Mouse (Mus musculus): Measurements from ENCODE around the gene Neu3.

- TF ChIP-seq CTCF (IDR thresholded peaks at IDR 0.05; ENCODE audit: low read depth): no peak
- TF ChIP-seq EP300 (IDR thresholded peaks at IDR 0.05; ENCODE audit: low read depth): no peak
Measured at GRCm38 (mm10) chr7:99851618-99852017, 23.4 kb upstream of the Neu3 start.

Measured in liver, postnatal 0 days (tissue).